Mouse (Mus musculus) kidney, adult 2 months (tissue): Measurements from ENCODE around the gene Rora. TPM values are rescaled to one million over a fixed set of nuclear protein-coding genes. Genes with fewer than 3 reads are reported as not detected.

ENCODE experiments used
- DNase-seq: peaks from one replicate; pipeline ENCODE4 v3.0.0; 2021
- H3K27ac ChIP-seq: fragments of 200-500 bp; 2 replicates; pipeline ENCODE4 v1.5.1; 2012; ENCODE audit warnings: low read depth, low read length, control low read depth, inconsistent platforms; ENCODE audit not compliant: insufficient read depth
- H3K27me3 ChIP-seq: fragments of 200-500 bp; replicated peaks from 2 replicates; pipeline ENCODE4 v1.6.1; 2012; ENCODE audit warnings: mild to moderate bottlenecking, moderate library complexity, low read length, inconsistent platforms; ENCODE audit not compliant: control insufficient read depth, insufficient read depth
- H3K36me3 ChIP-seq: fragments of 200-500 bp; 2 replicates; pipeline ENCODE4 v1.6.1; 2012; ENCODE audit warnings: mild to moderate bottlenecking, moderate library complexity, low read length, inconsistent platforms; ENCODE audit not compliant: control insufficient read depth, insufficient read depth
- H3K4me1 ChIP-seq: fragments of 200-500 bp; 2 replicates; pipeline ENCODE4 v1.6.1; 2011; ENCODE audit warnings: low read length; ENCODE audit not compliant: control insufficient read depth, insufficient read depth
- H3K4me3 ChIP-seq: fragments of 200-500 bp; 2 replicates; pipeline ENCODE4 v1.5.1; 2011; ENCODE audit warnings: mild to moderate bottlenecking, low read depth, low read length, control low read depth; ENCODE audit not compliant: insufficient read depth
- CTCF ChIP-seq: fragments of 200-500 bp; conservative IDR thresholded peaks from 2 replicates; pipeline ENCODE4 v1.5.1; 2011; ENCODE audit warnings: low read depth, mild to moderate bottlenecking, control low read depth, low read length, moderate library complexity, mixed read lengths; ENCODE audit not compliant: insufficient read depth, insufficient read length
- POLR2A ChIP-seq: fragments of 200-500 bp; IDR thresholded peaks from one replicate; pipeline ENCODE4 v1.6.1; 2011; ENCODE audit warnings: low read depth, low read length, control low read depth
- WGBS: fragments of 180-500 bp; shearing (Covaris S2); methylation state at CpG from one replicate; pipeline ENCODE4 v1.1.7; 2018; 5-methylcytosine and 5-hydroxymethylcytosine counted together
- polyA plus RNA-seq: library from polyadenylated mRNA; depleted of rRNA; stranded (reverse); fragments of >200 nt; gene quantifications from 2 replicates; pipeline ENCODE4 v1.2.3, GENCODE M21; 2012

Rora gene
- polyA plus RNA-seq, 1 experiment: 15.5 TPM

DNA sequence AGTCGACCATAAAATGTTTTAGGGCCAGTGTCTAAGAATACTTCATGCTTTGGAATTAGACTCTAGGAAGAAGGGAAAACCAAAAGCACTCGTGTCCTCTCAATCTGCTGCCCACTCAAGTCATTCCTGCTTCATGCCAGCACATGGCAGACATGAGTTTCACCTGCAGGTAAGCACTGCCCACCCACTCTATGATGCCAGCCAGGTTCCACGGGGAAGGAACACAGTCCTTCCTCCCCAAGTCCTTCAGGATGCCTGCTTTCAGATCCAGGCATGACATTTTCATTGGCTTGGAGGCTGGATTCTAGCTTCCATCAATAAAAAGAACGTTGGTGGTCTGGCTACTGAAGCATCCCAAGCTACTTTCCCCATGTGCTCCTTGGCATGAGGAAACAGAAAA is 166.4 kb downstream of the Rora start:
- Histone ChIP-seq H3K36me3 (no peaks in the 10 kb centered on the region), H3K4me1 (0 out of 2 replicates have a peak, but pooled peaks cover 2% of the 10 kb centered on the region)
- TF ChIP-seq CTCF: no peak
- no peak for TF ChIP-seq POLR2A

DNA sequence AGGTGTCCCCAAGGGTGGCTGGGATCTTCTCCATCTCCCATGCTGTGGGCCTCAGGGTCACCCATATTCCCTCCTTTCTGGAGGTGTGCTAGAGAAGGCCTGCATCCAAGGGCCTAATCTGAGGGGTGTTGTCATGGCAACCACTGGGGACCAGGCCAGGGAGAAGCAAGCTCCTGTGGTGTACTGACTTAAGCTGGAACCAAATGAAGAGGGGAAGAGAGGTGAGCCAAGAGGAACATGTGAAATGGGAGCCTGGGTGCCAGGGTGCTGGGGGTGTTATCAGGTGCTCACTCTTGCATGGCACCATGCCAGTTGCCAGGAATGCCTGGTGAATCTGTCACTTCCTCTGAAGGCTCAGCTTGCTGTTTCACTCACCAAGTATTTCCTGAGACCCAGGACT is 166.9 kb downstream of the Rora start:
- DNase-seq: peak; percentile 25
- TF ChIP-seq CTCF (no peak), POLR2A (no peak)
- Histone ChIP-seq H3K27ac (no peak overlapping the region), H3K27me3 (no peaks in the 10 kb centered on the region), H3K36me3 (no peaks in the 10 kb centered on the region), H3K4me1 (peaks cover 6% of the 10 kb centered on the region; the same call in 1 of the 2 replicates), H3K4me3 (no peak overlapping the region)

More for the DNA sequence above, 166.4 kb downstream of the Rora start:
- no peak for DNase-seq
- no peak overlapping the region for H3K4me3 ChIP-seq
- H3K27me3 ChIP-seq: no peaks in the 10 kb centered on the region
- WGBS: 67% methylated on average over 4 of the region's 4 CpGs
- no peak overlapping the region for H3K27ac ChIP-seq

DNA sequence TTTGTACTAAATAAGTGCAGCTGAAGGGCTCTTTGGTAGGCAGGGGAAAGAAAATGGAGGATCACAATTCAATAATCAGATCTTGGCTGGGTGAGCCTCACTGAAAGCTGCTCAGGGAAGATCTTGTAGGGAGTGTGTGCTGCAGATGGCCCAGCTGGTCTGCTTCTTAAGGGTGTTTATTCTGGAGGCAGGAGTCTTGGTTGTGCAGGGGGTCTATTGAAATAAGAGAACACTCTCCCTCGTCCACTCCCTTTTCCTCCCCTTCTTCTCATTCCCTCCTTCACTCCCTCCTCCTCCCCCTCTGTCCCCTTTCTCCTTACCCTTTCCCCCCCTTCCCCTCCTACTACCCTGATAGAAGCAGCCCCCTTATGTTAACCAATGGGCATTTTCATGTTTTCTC is 167.8 kb downstream of the Rora start:
- Histone ChIP-seq H3K4me1 (peaks cover 10% of the 10 kb centered on the region; the same call in 1 of the 2 replicates), H3K27me3 (no peaks in the 10 kb centered on the region), H3K4me3 (no peak overlapping the region), H3K36me3 (no peaks in the 10 kb centered on the region), H3K27ac (no peak overlapping the region)
- no peak for TF ChIP-seq POLR2A
- TF ChIP-seq CTCF: no peak
- no peak for DNase-seq
- WGBS: 100% methylated on average over 1 of the region's 1 CpGs

DNA sequence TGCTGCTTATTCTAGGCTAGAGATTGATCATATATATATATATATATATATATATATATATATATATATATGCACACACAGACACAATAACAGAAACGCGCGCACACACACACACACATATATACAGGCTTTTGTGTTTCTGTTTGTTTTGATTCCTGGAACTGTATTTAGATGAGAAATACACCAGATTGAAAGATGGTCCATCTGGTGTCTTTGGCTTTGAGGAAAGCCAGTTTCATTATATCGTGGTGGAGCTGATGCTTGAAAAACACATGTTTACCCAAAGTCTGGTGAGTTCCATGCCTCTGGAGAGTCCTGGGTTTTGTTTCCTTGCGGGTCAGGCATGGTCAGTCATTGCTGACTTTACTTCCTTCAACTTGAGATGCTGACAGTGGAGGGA is 169.7 kb downstream of the Rora start:
- 90% methylated on average over 5 of the region's 5 CpGs for WGBS
- TF ChIP-seq POLR2A (no peak), CTCF (no peak)
- no peaks in the 10 kb centered on the region for H3K36me3 ChIP-seq
- no peak overlapping the region for H3K27ac ChIP-seq
- DNase-seq: no peak
- H3K4me1 ChIP-seq: peaks cover 10% of the 10 kb centered on the region; the same call in 1 of the 2 replicates
- no peak overlapping the region for H3K4me3 ChIP-seq
- no peaks in the 10 kb centered on the region for H3K27me3 ChIP-seq

GRCm38 (mm10) chr9:68825107-68825506 is 171.5 kb downstream of the Rora start:
- peak overlapping the region; percentile 67 for H3K27ac ChIP-seq

GRCm38 (mm10) chr9:68825841-68826240 is 172.3 kb downstream of the Rora start:
- H3K4me1 ChIP-seq: peaks cover 10% of the 10 kb centered on the region; the same call in 1 of the 2 replicates
- H3K4me3 ChIP-seq: no peak overlapping the region
- WGBS: 50% methylated on average over 3 of the region's 3 CpGs
- no peaks in the 10 kb centered on the region for H3K36me3 ChIP-seq
- no peaks in the 10 kb centered on the region for H3K27me3 ChIP-seq
- H3K27ac ChIP-seq: peak overlapping the region; percentile 67
- DNase-seq: peak; percentile 74
- TF ChIP-seq POLR2A: no peak
- no peak for TF ChIP-seq CTCF

More at GRCm38 (mm10) chr9:68825107-68825506, 171.5 kb downstream of the Rora start:
- Histone ChIP-seq H3K36me3 (no peaks in the 10 kb centered on the region), H3K27me3 (no peaks in the 10 kb centered on the region), H3K4me1 (peaks cover 10% of the 10 kb centered on the region; the same call in 1 of the 2 replicates), H3K4me3 (no peak overlapping the region)
- 28% methylated on average over 4 of the region's 4 CpGs for WGBS
- peak; percentile 61 for DNase-seq
- TF ChIP-seq POLR2A (no peak), CTCF (no peak)

DNA sequence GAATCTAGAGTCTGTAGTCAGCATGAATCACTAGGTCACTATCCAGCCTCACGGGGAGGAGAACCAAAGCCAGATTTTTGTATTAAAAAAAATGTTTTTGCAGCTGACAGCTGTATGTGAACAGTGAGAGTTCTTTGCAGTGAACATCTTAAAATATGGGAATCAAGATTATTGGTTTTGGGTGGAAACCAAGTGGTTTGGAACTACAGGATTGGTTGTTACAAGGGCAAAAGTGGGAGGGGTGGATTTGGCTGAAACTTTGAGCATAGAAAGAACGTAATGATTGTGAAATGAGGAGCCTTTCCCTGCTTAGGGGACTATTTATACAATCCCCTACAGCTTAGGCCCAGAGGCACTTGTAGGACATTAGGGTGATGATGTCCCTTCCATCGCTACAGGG is 173.9 kb downstream of the Rora start:
- DNase-seq: peak; percentile 16

More for the DNA sequence above, 173.9 kb downstream of the Rora start:
- no peaks in the 10 kb centered on the region for H3K27me3 ChIP-seq
- no peak overlapping the region for H3K27ac ChIP-seq
- TF ChIP-seq POLR2A: no peak
- no peak for TF ChIP-seq CTCF
- H3K36me3 ChIP-seq: no peaks in the 10 kb centered on the region
- WGBS: 65% methylated on average over 3 of the region's 3 CpGs
- peaks cover 10% of the 10 kb centered on the region; the same call in 1 of the 2 replicates for H3K4me1 ChIP-seq
- no peak overlapping the region for H3K4me3 ChIP-seq
